Mouse (Mus musculus) thymus, adult 2 months (tissue): ENCODE data around the gene Ncl. TPM values are rescaled to one million over a fixed set of nuclear protein-coding genes. Genes with fewer than 3 reads are reported as not detected.
A peak's percentile ranks its signal among the peaks of the same experiment; 100 is the strongest.

Source experiments
- DNase-seq: peaks from one replicate; pipeline ENCODE4 v3.0.0; 2021
- H3K27ac ChIP-seq: fragments of 200-500 bp; 2 replicates; pipeline ENCODE4 v1.5.1; 2012; ENCODE audit warnings: low read length, control low read depth; ENCODE audit not compliant: control insufficient read depth, insufficient read depth
- H3K27me3 ChIP-seq: fragments of 200-500 bp; 2 replicates; pipeline ENCODE4 v1.6.1; 2012; ENCODE audit warnings: mild to moderate bottlenecking, low read length, moderate library complexity, mixed read lengths; ENCODE audit not compliant: control insufficient read depth, insufficient read depth
- H3K36me3 ChIP-seq: fragments of 200-500 bp; 2 replicates; pipeline ENCODE4 v1.6.1; 2012; ENCODE audit warnings: mild to moderate bottlenecking, low read length, moderate library complexity; ENCODE audit not compliant: control insufficient read depth, insufficient read depth
- H3K4me1 ChIP-seq: fragments of 200-500 bp; replicated peaks from 2 replicates; pipeline ENCODE4 v1.6.1; 2012; ENCODE audit warnings: low read length; ENCODE audit not compliant: control insufficient read depth, insufficient read depth
- H3K4me3 ChIP-seq: fragments of 200-500 bp; 2 replicates; pipeline ENCODE4 v1.5.1; 2012; ENCODE audit warnings: mild to moderate bottlenecking, low read length, control low read depth, moderate library complexity; ENCODE audit not compliant: control insufficient read depth, insufficient read depth
- CTCF ChIP-seq: fragments of 200-500 bp; IDR thresholded peaks from 2 replicates; pipeline ENCODE4 v1.5.1; 2012; ENCODE audit warnings: mild to moderate bottlenecking, control low read depth, low read length, moderate library complexity, borderline replicate concordance; ENCODE audit not compliant: control insufficient read depth, poor library complexity, insufficient read depth; ENCODE audit errors: extremely low read depth
- POLR2A ChIP-seq: fragments of 200-500 bp; IDR thresholded peaks from 2 replicates; pipeline ENCODE4 v1.6.1; 2012; ENCODE audit warnings: mild to moderate bottlenecking, low read length, control low read depth, moderate library complexity; ENCODE audit not compliant: control insufficient read depth, poor library complexity, insufficient read depth; ENCODE audit errors: extremely low read depth
- WGBS: fragments of 180-500 bp; shearing (Covaris S2); methylation state at CpG from one replicate; pipeline ENCODE4 v1.1.7; 2018; 5-methylcytosine and 5-hydroxymethylcytosine counted together
- polyA plus RNA-seq: library from polyadenylated mRNA; depleted of rRNA; stranded (reverse); fragments of >200 nt; gene quantifications from 2 replicates; pipeline ENCODE4 v1.2.3, GENCODE M21; 2012

Ncl gene
- polyA plus RNA-seq, 1 experiment: 17.0 TPM

GRCm38 (mm10) chr1:86381027-86381426, 21.8 kb upstream of the Ncl start:
- peaks cover 14% of the 10 kb centered on the region for H3K4me1 ChIP-seq
- TF ChIP-seq CTCF: peak; percentile 95
- TF ChIP-seq POLR2A: no peak
- H3K4me3 ChIP-seq: 0 out of 2 replicates have a peak overlapping the region, but pooled peaks have one; percentile 6
- H3K27ac ChIP-seq: no peak overlapping the region
- WGBS: 35% methylated on average over 13 of the region's 13 CpGs
- no peaks in the 10 kb centered on the region for H3K27me3 ChIP-seq
- H3K36me3 ChIP-seq: no peaks in the 10 kb centered on the region
- peak; percentile 43 for DNase-seq

GRCm38 (mm10) chr1:86379161-86379569, 20.0 kb upstream of the Ncl start:
- 11% methylated on average over 9 of the region's 9 CpGs for WGBS
- no peak for DNase-seq

GRCm38 (mm10) chr1:86378662-86379061, 19.5 kb upstream of the Ncl start:
- no peak for DNase-seq
- TF ChIP-seq POLR2A (no peak), CTCF (no peak)
- Histone ChIP-seq H3K4me3 (no peak overlapping the region), H3K4me1 (peaks cover 14% of the 10 kb centered on the region), H3K27ac (no peak overlapping the region), H3K27me3 (no peaks in the 10 kb centered on the region), H3K36me3 (no peaks in the 10 kb centered on the region)
- WGBS: 7% methylated on average over 6 of the region's 6 CpGs

More at GRCm38 (mm10) chr1:86379161-86379569, 20.0 kb upstream of the Ncl start:
- Histone ChIP-seq H3K27me3 (no peaks in the 10 kb centered on the region), H3K27ac (no peak overlapping the region), H3K4me3 (no peak overlapping the region), H3K36me3 (no peaks in the 10 kb centered on the region), H3K4me1 (peaks cover 14% of the 10 kb centered on the region)
- TF ChIP-seq POLR2A: no peak

GRCm38 (mm10) chr1:86376354-86376753, 17.2 kb upstream of the Ncl start:
- WGBS: 90% methylated on average over 5 of the region's 5 CpGs
- DNase-seq: no peak
- peaks cover 14% of the 10 kb centered on the region for H3K4me1 ChIP-seq
- H3K36me3 ChIP-seq: no peaks in the 10 kb centered on the region
- no peak for TF ChIP-seq CTCF
- no peak for TF ChIP-seq POLR2A
- no peaks in the 10 kb centered on the region for H3K27me3 ChIP-seq
- H3K27ac ChIP-seq: no peak overlapping the region
- no peak overlapping the region for H3K4me3 ChIP-seq

- peak; percentile 93 for TF ChIP-seq CTCF
- TF ChIP-seq POLR2A: no peak
- no peaks in the 10 kb centered on the region for H3K36me3 ChIP-seq
- H3K4me3 ChIP-seq: no peak overlapping the region
- H3K4me1 ChIP-seq: no peaks in the 10 kb centered on the region
- WGBS: 42% methylated on average over 10 of the region's 10 CpGs
- DNase-seq: peak; percentile 71
- H3K27ac ChIP-seq: no peak overlapping the region
- no peaks in the 10 kb centered on the region for H3K27me3 ChIP-seq
These were observed 12.8 kb upstream of the Ncl start for GRCm38 (mm10) chr1:86371997-86372396.

GRCm38 (mm10) chr1:86368086-86368485, 8.9 kb upstream of the Ncl start:
- Histone ChIP-seq H3K27ac (no peak overlapping the region), H3K4me3 (no peak overlapping the region), H3K27me3 (no peaks in the 10 kb centered on the region), H3K4me1 (no peaks in the 10 kb centered on the region), H3K36me3 (no peaks in the 10 kb centered on the region)
- WGBS: 55% methylated on average over 4 of the region's 4 CpGs
- TF ChIP-seq POLR2A (no peak), CTCF (no peak)
- DNase-seq: no peak

GRCm38 (mm10) chr1:86363671-86364070, 4.5 kb upstream of the Ncl start:
- Histone ChIP-seq H3K4me1 (peaks cover 8% of the 10 kb centered on the region), H3K36me3 (no peaks in the 10 kb centered on the region), H3K4me3 (no peak overlapping the region), H3K27me3 (no peaks in the 10 kb centered on the region), H3K27ac (no peak overlapping the region)
- TF ChIP-seq POLR2A: no peak
- TF ChIP-seq CTCF: no peak
- 35% methylated on average over 6 of the region's 6 CpGs for WGBS
- DNase-seq: no peak
